Mouse (Mus musculus) megakaryocyte, adult 5-6 weeks (primary cell): ENCODE results near the gene Nostrin. TPM values are rescaled to one million over a fixed set of nuclear protein-coding genes. Genes with fewer than 3 reads are reported as not detected.
A peak's percentile ranks its signal among the peaks of the same experiment; 100 is the strongest.

ENCODE experiments used
- ATAC-seq: 2 replicates; pipeline ENCODE4 v1.8.0; 2016; ENCODE audit warnings: mild to moderate bottlenecking, inconsistent platforms; ENCODE audit not compliant: poor library complexity, severe bottlenecking
- total RNA-seq, 2 experiments: library from RNA; stranded (forward) in 1 of 2; stranded (reverse) in 1 of 2; fragments of 153-499, 151-499 nt in 1 of 2; fragments of 221-1000, 200-1000 nt in 1 of 2; gene quantifications; 2 replicates each; pipeline versions ENCODE4 v1.2.3 to v1.2.4; 2015 to 2017

Nostrin gene
- total RNA-seq, 2 experiments from 2014 or later: 24.3 to 25.1 TPM

DNA sequence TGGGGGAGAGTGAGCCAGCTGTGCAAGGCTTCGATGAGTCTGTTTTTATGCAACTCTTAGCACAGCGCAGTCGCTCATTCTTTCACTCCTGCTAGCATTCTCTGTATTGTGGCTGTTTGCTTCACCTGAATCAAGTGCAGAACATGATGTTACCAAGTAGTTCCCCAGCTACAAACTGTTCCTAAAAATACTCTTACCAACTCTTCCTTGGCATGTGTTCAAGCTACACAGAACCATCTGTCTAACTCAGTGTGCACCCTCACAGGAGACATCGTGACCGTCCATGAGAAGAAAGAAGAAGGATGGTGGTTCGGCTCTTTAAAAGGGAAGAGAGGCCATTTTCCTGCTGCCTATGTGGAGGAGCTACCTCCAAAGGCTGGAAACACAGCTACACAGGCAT, 53.1 kb downstream of the Nostrin start:
- ATAC-seq: no peak

DNA sequence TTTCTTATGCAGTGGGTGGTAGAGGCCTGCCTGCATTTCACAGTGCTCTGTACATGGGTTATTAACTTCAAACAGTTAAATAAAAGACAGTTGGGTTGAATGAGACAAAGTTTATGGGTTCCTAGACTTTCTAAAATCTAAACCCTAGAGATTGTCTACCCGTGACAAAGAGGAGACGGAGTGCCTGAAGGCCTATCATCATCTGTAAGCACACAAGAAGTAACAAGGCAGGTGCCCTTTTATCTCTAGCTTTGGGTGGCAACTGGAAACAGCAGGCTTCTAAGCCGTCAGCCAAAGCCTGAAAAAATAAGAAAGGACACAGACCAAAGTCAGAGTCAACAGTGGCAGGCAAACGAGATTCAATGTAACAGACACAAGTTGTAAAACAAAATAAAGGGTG, 53.6 kb downstream of the Nostrin start:
- ATAC-seq: no peak

DNA sequence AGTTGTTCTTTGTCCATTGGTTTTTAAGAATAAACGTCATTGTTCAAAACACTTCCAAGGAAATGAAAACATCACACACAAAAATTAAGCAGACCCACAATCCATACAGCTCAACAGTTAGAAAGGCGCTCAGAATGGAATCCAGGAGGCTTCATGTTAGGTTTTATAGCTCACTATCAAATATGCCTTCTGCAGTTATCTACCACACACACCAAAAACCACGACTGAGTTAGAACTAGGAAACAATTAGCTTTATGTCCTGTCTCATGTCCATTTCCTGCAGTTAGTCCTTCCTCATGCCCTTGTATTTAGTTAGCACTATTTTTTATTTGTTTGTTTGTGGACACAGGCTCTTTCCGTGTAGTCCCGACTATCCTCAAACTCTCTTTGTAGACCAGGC, 55.5 kb downstream of the Nostrin start:
- no peak for ATAC-seq

DNA sequence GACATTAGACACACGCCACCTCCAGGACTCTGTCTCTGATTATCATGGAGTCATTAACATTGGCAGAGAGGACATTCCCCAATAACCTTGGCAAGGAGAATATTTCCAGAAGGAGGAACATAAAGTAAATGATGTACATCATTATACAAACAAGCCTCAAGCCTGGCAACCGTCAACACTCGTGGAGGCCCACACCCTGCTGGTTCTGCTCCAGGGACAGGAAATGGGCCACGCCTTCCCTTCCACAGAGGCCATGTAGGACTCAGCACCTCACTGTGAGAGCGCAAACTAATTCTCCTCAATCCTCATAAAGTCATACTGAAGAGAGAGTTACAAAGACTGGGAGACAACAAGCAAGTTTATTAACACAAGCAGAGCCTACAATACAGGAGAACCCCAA, 58.0 kb downstream of the Nostrin start:
- ATAC-seq: no peak

DNA sequence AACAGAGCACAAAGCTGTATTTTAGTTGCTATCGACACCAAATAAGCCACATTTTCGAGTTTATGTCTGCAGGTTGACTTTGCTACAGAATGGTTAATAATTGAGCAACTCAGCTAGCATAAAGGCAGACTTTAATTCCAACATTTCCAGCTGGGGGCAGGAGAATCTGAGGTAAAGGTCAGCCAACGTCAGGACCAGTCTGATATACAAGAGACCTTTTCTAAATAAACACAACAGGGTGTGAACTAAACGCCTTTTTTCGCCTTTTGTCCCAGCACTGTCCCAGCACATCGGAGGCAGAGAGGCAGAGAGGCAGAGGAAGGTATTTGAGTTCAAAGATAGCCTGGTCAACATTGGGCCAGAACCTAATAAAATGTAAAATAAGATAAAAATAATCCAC, 69.6 kb downstream of the Nostrin start:
- no peak for ATAC-seq

DNA sequence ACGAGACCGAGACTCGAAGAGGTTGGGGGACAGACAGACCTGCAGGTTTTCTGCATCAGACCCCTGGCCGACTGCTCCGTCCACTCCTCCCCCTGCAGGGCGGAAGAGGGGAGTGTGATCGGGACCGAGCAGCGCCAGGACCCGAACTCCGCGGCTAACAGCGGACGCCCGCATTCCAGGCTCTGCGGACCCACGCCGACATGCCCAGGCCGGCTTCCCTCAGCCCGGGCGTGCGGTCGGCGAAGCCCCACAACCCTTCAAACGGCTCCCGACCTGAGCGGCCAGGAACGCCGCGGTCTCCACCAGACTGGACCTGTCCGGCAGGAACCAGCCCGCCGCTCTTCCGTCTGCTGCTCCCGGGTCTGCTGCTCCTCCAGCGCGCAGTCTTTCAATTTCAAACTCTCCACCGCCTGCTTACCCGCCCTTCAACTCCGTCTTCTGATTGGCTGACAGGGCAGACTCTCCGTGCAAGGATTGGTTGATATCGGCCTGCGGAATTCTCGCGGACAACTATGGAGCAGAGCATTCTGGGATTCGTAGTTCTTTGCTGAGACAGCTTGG, 70.3 kb downstream of the Nostrin start, which contains the start of gene Spc25:
Spc25 (minus strand) TSS at position 404 of the 561 bp plus-strand sequence.
- ATAC-seq: peak; percentile 99

DNA sequence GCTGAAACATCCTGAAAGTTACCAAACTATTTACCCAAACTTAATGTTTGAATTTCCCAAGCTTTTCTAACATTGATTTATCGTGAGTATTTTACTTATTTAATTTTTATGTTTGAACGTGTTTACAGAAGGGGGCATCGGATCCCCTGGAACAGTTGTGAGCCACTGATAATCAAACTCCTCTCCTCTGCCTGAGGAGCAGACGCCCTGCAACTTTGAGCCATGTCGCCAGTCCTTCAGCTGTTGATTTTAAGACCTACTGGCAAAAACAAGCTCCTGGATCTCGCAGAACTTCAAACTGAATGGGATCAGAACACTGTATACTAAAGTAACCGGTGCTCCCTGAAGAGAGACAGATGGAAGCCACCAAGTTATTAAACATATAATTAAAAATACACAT, 70.9 kb downstream of the Nostrin start:
- ATAC-seq: no peak

DNA sequence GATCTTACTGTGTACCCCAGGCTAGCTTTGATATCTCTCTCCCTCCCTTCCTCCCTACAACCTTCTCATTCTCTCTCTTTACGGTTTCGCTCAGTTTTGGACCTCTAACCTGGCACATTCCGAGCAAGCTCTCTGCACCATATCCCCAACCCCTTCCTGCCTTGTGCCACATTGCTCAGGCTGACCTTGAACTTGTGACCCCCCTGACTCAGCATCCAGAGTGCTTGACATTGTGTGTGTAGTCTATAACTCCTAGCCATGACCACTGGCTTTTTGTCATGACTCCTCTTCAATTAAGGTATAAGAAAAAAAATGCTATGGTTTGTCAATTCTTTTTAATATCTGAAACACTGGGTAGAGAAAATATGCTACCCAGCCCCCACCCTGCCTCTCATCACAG, 74.1 kb downstream of the Nostrin start:
- no peak for ATAC-seq

DNA sequence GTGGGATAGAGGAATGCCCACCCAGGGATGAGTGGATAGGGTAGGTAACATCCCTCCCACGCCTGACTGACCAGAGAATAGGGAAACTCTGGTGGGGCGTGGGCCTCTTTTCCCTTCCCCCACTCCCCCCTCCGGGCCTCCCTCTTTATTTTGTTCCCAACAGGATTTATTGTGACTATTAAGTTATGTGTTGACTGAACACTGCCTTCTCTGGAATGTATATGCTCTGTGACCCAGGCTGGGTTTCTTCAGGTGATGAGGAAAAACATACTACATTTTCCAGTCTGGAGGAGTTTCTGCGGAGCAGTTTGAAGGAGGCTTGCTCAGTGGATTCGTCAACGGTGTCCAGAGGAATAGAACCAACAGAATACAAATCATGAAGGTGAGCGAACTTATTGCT, 75.2 kb downstream of the Nostrin start, which contains the start of gene G6pc2:
G6pc2 (plus strand) TSS at position 301 of the 400 bp plus-strand sequence.
- ATAC-seq: no peak

DNA sequence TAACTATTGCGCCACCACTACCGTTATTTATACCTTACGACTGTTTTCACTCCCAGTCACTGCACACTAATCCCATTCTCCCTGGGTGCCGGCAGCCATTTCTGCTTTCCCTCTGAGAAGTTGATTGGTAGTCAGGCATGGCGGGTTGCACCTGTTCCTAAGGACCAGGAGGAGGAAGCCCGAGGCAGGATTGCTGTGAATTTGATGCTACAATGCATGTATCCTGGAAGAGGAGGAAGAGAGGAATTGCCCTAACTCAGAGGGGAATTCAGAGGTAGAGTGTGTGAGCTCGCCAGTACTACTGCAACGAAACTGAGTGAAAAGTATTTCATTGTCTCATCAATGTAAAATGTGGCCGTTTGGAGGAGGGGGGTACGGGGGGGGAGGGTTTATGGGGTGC, 77.1 kb downstream of the Nostrin start:
- no peak for ATAC-seq

DNA sequence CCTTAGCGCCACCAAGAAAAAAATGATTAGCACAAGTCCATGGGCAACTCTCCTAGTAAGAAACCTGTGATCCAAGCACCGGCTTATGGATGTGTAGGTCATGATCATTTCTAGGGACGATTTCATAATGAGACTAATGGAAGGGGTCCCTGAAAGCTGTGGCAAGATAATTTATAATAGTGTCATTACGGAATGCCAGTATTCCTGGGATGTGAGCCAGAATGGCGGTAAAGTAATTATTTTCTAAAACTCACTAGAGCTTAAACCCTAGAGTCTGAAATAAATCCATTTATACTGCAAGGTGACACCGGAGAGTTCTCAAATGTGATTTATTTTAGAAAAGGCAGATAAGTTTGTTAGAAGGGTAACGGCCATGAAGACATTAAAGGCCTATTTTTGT, 79.6 kb downstream of the Nostrin start:
- no peak for ATAC-seq

DNA sequence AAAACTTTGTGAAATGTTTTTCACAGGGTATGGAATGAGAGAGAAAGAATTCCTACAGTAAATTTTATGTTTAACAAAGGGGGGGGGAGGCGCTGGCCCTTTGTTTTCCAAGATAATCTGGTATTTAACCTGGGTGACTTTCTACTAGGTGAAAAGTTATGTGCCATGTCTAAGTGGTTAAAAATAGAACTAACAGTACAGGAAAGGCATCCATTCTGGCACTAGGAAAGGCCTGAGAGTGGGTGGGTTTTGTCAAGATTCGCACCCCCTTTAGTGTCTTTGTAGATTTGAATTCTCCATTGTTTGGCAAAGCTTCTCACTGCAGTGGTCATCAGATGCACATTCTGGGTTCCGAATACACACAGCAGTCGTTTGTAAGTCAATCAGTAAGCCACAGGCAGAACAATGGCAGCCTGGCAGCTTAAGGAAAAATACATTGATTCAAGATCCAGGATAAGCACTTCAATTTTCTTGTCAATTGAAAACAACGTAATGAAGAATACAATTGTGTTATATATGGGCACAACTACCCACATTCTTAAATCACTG, 86.3 kb downstream of the Nostrin start:
- ATAC-seq: no peak

DNA sequence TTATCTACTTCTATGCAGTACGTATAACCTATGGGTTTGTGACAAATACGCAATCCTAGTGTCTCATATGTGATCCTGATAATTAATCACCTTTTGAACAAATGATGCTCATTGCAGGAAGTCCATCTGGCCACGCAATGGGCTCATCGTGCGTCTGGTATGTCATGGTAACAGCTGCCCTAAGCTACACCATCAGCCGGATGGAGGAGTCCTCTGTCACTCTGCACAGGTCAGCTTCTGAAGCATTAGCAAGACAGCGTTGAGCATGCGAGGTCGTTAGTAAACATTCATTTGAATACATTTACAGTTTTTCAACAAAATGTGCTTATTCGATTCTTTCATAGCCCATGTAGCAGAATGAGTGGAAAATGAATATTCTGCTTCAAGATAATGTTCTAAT, 87.2 kb downstream of the Nostrin start:
- no peak for ATAC-seq

DNA sequence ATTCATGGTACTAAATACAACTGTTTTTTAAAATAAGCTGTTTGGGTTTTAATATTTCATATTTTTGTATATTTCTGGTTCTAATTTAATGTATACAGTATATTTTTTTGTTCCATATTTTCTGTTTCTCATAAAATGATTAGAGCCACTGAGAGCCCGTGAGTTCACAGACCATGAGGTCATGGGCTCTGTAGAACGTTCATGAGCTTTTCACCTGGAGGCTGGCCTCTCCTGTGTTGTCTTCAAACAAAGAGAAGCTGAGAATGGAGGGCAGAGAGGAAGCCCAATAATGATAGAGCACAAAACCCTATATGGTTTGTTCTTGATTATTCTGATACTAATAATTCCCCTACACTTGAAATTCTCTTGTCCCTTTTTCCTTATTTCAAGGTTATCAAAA, 89.1 kb downstream of the Nostrin start:
- no peak for ATAC-seq

DNA sequence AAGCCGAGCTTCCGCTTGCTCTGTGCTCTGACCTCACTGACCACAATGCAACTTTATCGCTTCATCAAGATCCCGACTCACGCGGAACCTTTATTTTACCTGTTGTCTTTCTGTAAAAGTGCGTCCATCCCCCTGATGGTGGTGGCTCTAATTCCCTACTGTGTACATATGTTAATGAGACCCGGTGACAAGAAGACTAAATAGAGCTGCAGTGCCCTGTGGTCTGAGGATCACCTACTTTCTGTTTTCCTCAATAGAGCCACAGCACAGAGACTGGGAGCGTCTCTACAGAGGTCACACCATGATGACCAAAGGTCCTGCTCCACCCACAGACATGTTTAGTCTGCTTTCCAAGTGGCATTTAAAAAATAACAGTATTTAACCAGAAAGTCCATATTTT, 91.3 kb downstream of the Nostrin start:
- ATAC-seq: no peak

DNA sequence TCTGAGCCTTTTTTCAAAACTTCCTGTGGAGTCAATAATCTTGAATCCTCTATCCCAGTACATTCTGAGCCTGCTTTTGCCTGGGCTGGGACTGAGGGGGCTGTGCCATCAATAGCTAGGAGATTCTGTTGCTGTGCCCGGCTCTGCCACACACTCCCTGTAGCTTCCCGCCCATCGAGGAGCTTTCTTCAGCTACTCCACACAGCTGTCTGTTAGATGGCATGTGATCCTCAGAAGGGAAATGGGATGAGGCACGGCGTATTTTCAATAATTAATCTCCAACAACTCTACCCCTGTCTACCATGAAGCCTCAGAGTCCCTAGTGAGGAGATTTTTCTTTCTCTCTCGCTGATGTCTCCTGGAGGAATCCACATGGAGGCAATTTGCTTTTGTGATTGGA, 93.0 kb downstream of the Nostrin start:
- no peak for ATAC-seq

DNA sequence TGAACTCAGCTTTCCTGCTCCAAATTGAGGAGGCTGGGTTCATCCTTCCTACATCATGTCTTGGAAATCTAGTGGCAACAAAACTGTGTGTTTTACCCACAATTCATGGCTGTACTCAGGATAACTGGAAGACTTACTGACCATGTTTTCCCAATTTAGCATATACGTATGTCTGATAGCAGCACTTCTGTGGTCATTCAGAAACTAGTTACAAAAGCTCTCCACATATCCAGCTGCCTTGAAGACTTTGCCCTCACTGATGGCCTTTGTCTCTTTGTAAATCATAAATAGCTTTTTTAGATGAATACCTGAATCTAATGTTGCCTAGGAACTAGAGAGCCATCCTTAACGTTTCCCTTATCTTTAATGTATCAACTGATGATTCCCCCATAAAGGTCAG, 94.5 kb downstream of the Nostrin start:
- ATAC-seq: no peak

DNA sequence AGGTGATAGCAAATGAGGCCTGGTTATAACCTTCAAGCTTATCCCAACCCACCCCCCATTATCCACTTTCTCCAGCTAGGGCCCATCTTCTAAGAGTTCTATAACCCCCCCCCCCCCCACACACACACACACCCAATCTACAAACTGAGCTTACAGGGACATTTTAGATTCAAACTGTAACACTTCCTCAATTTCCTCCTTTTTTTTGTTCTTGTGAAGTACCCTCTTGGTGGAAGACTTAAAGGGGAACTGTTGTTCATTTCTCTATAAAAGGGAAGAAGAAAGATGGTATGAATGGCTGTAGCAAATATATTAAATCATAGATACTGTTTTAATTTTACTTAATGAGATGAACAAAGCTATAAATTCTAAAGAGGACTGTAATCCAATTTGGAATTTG, 96.5 kb downstream of the Nostrin start:
- no peak for ATAC-seq

DNA sequence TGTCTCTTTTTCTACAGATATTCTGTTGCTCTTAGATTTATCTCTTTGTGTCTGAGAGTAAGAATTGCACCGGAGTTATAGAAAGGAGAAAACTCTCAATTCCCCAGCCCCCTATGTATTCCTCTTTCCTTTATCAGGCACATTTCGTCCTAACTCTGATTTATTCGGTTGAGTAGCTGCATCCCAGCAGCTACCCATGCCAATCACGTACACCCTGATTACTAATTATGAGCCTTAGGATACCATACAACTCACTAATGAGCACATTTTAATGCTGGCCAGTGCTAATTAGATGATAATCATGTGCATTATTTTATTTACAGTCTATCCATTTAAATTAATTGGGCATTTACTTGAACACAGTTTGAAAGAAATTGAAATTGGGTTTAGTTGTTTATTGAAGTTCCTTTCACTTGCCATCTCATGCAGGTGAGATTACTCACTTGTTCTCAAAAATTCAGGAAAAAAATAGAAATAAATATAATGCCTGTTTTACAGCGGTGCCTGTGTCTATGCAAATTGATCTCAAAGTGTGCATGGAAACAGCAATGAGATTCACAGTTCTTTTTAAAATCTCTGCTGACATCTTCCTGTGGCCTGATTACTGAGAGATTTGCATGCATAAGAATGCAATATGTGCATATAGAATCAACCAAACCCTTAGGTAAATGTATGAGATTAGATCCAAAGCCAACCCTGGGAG, 99.5 kb downstream of the Nostrin start:
- ATAC-seq: no peak
